Mouse (Mus musculus) lung, adult 2 months (tissue): ENCODE data around the gene Ces1b.

Experiments
- CTCF ChIP-seq: fragments of 200-500 bp; IDR thresholded peaks from 2 replicates; pipeline ENCODE4 v1.5.1; 2011; ENCODE audit warnings: mild to moderate bottlenecking, low read length, control low read depth; ENCODE audit not compliant: insufficient read depth
- POLR2A ChIP-seq: fragments of 200-500 bp; IDR thresholded peaks from 2 replicates; pipeline ENCODE4 v1.6.1; 2011; ENCODE audit warnings: low read depth, mild to moderate bottlenecking, control low read depth, low read length, borderline replicate concordance; ENCODE audit errors: extremely low read depth

GRCm38 (mm10) chr8:93040776-93041567 is 38.8 kb downstream of the Ces1b start:
- no peak for TF ChIP-seq CTCF
- no peak for TF ChIP-seq POLR2A
